Mouse (Mus musculus): ENCODE results near the gene Grip1. TPM values are rescaled to one million over a fixed set of nuclear protein-coding genes. Genes with fewer than 3 reads are reported as not detected.

Gene Grip1
- total RNA-seq, 2 experiments from 2014 or later, result 2.0 to 2.2 TPM

- peak; percentile 53 to 66 for DNase-seq (ENCODE audit: low spot score in 2 of 2)
These were observed 193.1 kb downstream of the Grip1 start for GRCm38 (mm10) chr10:119646500-119647439.

- DNase-seq (ENCODE audit: low spot score in 2 of 2), result no peak
These were observed 207.2 kb downstream of the Grip1 start for GRCm38 (mm10) chr10:119660677-119661353.

GRCm38 (mm10) chr10:119663586-119663985 is 210.0 kb downstream of the Grip1 start:
- no peak for DNase-seq (ENCODE audit: low spot score in 2 of 2)

- no peak for DNase-seq (ENCODE audit: low spot score in 2 of 2)
These were observed 212.8 kb downstream of the Grip1 start for GRCm38 (mm10) chr10:119666386-119666785.

- no peak for DNase-seq (ENCODE audit: low spot score in 2 of 2)
These were observed 216.8 kb downstream of the Grip1 start for GRCm38 (mm10) chr10:119670456-119670855.

GRCm38 (mm10) chr10:119684377-119684826 is 230.8 kb downstream of the Grip1 start:
- no peak for DNase-seq (ENCODE audit: low spot score in 2 of 2)

- no peak for DNase-seq (ENCODE audit: low spot score in 2 of 2)
These were observed 237.9 kb downstream of the Grip1 start for GRCm38 (mm10) chr10:119691358-119692083.

GRCm38 (mm10) chr10:119692284-119692890 is 238.8 kb downstream of the Grip1 start:
- DNase-seq (ENCODE audit: low spot score in 2 of 2), result no peak

- DNase-seq (ENCODE audit: low spot score in 2 of 2), result no peak
These were observed 239.8 kb downstream of the Grip1 start for GRCm38 (mm10) chr10:119693400-119693799.

GRCm38 (mm10) chr10:119697257-119697798 is 243.7 kb downstream of the Grip1 start:
- DNase-seq (ENCODE audit: low spot score in 2 of 2), result no peak

- peak in 1 of 2 experiments; percentile 32 for DNase-seq (ENCODE audit: low spot score in 2 of 2)
These were observed 251.7 kb downstream of the Grip1 start for GRCm38 (mm10) chr10:119705348-119705747.

- no peak for DNase-seq (ENCODE audit: low spot score in 2 of 2)
These were observed 252.7 kb downstream of the Grip1 start for GRCm38 (mm10) chr10:119706281-119706680.

GRCm38 (mm10) chr10:119706983-119707382 is 253.4 kb downstream of the Grip1 start:
- no peak for DNase-seq (ENCODE audit: low spot score in 2 of 2)

GRCm38 (mm10) chr10:119721887-119722286 is 268.3 kb downstream of the Grip1 start:
- DNase-seq (ENCODE audit: low spot score in 2 of 2), result no peak

GRCm38 (mm10) chr10:119722471-119722870 is 268.8 kb downstream of the Grip1 start:
- DNase-seq (ENCODE audit: low spot score in 2 of 2), result no peak

GRCm38 (mm10) chr10:119723671-119724070 is 270.0 kb downstream of the Grip1 start:
- no peak for DNase-seq (ENCODE audit: low spot score in 2 of 2)

- DNase-seq (ENCODE audit: low spot score in 2 of 2), result no peak
These were observed 271.7 kb downstream of the Grip1 start for GRCm38 (mm10) chr10:119725363-119725762.

GRCm38 (mm10) chr10:119725966-119726365 is 272.3 kb downstream of the Grip1 start:
- DNase-seq (ENCODE audit: low spot score in 2 of 2), result no peak

GRCm38 (mm10) chr10:119726921-119727320 is 273.3 kb downstream of the Grip1 start:
- DNase-seq (ENCODE audit: low spot score in 2 of 2), result no peak

GRCm38 (mm10) chr10:119730206-119730605 is 276.6 kb downstream of the Grip1 start:
- no peak for DNase-seq (ENCODE audit: low spot score in 2 of 2)

All from gastrocnemius, postnatal 4 days (tissue).